Mouse (Mus musculus) testis, adult 2 months (tissue): ENCODE measurements around the gene Bin2.

Source experiments
- CTCF ChIP-seq: fragments of 200-500 bp; IDR thresholded peaks from 2 replicates; pipeline ENCODE4 v1.5.1; 2012; ENCODE audit warnings: low read depth, mild to moderate bottlenecking, inconsistent platforms, low read length, moderate library complexity; ENCODE audit not compliant: control insufficient read depth, insufficient read depth, insufficient replicate concordance
- POLR2A ChIP-seq: fragments of 200-500 bp; IDR thresholded peaks from 2 replicates; pipeline ENCODE4 v1.6.1; 2012; ENCODE audit warnings: low read depth, mild to moderate bottlenecking, inconsistent platforms, low read length, moderate library complexity; ENCODE audit not compliant: control insufficient read depth

GRCm38 (mm10) chr15:100714470-100714869 lies 45.1 kb upstream of the Bin2 start:
- TF ChIP-seq CTCF (no peak), POLR2A (no peak)
